Mouse (Mus musculus) midbrain, embryonic 15.5 days (tissue): ENCODE results near the gene Galr2. TPM values are rescaled to one million over a fixed set of nuclear protein-coding genes. Genes with fewer than 3 reads are reported as not detected.
"Not testable (repeated sequence)": the region's sequence is repeated elsewhere in the genome, so short reads cannot be mapped to it uniquely, and the experiment has no call there.

Experiments used
- ATAC-seq: fragments of 200-750 bp; cut with Nextera tagmentation; replicated peaks from 2 replicates; pipeline ENCODE4 v1.8.0; 2017; ENCODE audit warnings: moderate TSS enrichment
- H3K27ac ChIP-seq: fragments of 300-500 bp; sonication (generic); 2 replicates; pipeline ENCODE4 v1.5.1; 2015; ENCODE audit warnings: mild to moderate bottlenecking, inconsistent platforms
- H3K27me3 ChIP-seq: fragments of 300-500 bp; sonication (generic); replicated peaks from 2 replicates; pipeline ENCODE4 v1.6.1; 2015; ENCODE audit warnings: inconsistent platforms
- H3K36me3 ChIP-seq: fragments of 300-500 bp; sonication (generic); replicated peaks from 2 replicates; pipeline ENCODE4 v1.6.1; 2015; ENCODE audit warnings: inconsistent platforms
- H3K4me1 ChIP-seq: fragments of 300-500 bp; sonication (generic); 2 replicates; pipeline ENCODE4 v1.6.1; 2015; ENCODE audit warnings: inconsistent platforms
- H3K4me2 ChIP-seq: fragments of 300-500 bp; sonication (generic); 2 replicates; pipeline ENCODE4 v1.6.1; 2015; ENCODE audit warnings: inconsistent platforms, mild to moderate bottlenecking, moderate library complexity
- H3K4me3 ChIP-seq: fragments of 300-500 bp; sonication (generic); 2 replicates; pipeline ENCODE4 v1.5.1; 2015; ENCODE audit warnings: mild to moderate bottlenecking, inconsistent platforms
- H3K9ac ChIP-seq: fragments of 300-500 bp; sonication (generic); 2 replicates; pipeline ENCODE4 v1.6.1; 2015; ENCODE audit warnings: mild to moderate bottlenecking, inconsistent platforms
- H3K9me3 ChIP-seq: fragments of 300-500 bp; sonication (generic); 2 replicates; pipeline ENCODE4 v1.6.1; 2016; ENCODE audit warnings: inconsistent platforms
- WGBS: fragments of 180-500 bp; shearing (Covaris S2); methylation state at CpG from one replicate; pipeline ENCODE4 v1.1.7; 2015; ENCODE audit warnings: mixed read lengths; 5-methylcytosine and 5-hydroxymethylcytosine counted together
- polyA plus RNA-seq: library from polyadenylated mRNA; unstranded; fragments of >200 nt; fragmentation: Nextera tagmentation; extraction: Ambion mirVana; gene quantifications from 2 replicates; pipeline ENCODE4 v1.2.1, GENCODE M21; 2015

Gene Galr2
- polyA plus RNA-seq, 1 experiment from 2014 or later: 0.45 TPM

DNA sequence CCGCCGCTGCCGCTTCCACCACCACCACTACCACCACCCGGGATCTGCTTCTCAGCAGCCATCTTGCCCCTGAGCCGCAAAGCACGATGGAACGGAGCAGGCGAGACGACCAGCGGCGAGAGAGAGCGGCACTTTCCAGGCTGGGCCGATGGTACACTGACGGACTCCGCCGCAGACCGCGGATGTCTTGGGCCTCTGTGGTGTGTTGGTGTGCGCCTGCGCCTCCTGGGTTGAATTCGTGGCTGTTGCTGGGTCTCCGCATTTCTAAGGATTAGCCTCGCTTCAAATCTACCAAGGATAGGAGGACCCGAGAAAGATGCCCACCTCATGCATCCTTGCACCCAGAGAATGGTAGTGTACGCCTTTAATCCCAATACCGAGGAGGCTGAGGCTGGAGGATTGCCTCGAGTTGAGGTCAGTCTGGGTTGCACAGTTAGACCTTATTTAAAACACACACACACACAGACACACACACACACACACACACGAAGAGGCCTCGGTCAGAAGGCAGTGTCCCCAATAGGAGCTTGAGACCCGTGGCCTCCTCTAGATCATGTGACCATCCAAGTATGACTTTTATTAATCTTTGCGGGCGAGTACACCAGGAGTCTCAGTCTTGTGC, 6.6 kb upstream of the Galr2 start, which contains the start of gene Srp68:
Gene Srp68 (minus strand): TSS at position 173 of the 622 bp plus-strand sequence.
- H3K27ac ChIP-seq: peak within 1 kb of the TSS; percentile 84
- H3K4me1 ChIP-seq: peaks cover 28% of the 10 kb centered on the region
- 0 out of 2 replicates have a peak, but pooled peaks cover 2% of the 10 kb centered on the region for H3K36me3 ChIP-seq
- H3K4me3 ChIP-seq: peak within 1 kb of the TSS; percentile 85
- peak; percentile 99 for ATAC-seq
- no peaks in the 10 kb centered on the region for H3K27me3 ChIP-seq
- WGBS: 2% methylated on average over 32 of the region's 32 CpGs
- no peaks in the 10 kb centered on the region for H3K9me3 ChIP-seq
- peak within 1 kb of the TSS; percentile 89 for H3K4me2 ChIP-seq
- peak within 1 kb of the TSS; percentile 73 for H3K9ac ChIP-seq

DNA sequence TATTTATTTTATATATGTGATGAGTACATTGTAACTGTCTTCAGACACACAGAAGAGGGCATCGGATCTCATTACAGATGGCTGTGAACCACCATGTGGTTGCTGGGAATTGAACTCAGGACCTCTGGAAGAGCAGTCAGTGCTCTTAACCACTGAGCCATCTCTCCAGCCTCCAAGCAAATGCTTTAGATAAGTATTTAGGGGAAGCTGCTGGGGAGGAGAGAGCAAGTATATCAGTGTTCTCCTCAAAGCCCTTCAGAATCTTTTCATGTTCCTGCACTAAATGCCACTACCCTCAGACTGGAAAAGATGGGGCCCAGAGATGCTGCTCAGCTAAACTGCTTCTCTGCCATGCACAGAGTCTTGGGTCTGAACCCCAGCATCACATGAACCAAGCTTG, 3.6 kb upstream of the Galr2 start:
- not testable (repeated sequence) for H3K4me3 ChIP-seq, H3K4me2 ChIP-seq, H3K9ac ChIP-seq, H3K9me3 ChIP-seq, H3K27ac ChIP-seq, H3K36me3 ChIP-seq, ATAC-seq
- 98% methylated on average over 1 of the region's 1 CpGs for WGBS
- Histone ChIP-seq H3K27me3 (peaks cover 25% of the 10 kb centered on the region), H3K4me1 (peaks cover 32% of the 10 kb centered on the region)

DNA sequence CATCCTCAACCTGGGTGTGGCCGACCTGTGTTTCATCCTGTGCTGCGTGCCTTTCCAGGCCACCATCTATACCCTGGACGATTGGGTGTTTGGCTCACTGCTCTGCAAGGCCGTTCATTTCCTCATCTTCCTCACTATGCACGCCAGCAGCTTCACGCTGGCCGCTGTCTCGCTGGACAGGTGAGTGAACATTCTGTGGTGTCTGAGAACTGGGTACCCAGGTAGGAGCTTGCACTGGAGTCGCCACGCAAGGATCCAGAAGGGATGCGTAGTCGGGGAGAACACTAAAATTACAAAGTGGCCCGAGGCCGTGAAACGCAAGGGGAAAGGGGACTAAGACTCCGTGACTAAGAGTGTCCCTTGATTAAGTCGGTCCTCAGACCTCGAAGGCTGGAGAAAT, 932 bp downstream of the Galr2 start:
- Histone ChIP-seq H3K4me3 (peak overlapping the region; percentile 35), H3K4me2 (peak overlapping the region; percentile 52), H3K36me3 (no peaks in the 10 kb centered on the region), H3K9me3 (no peaks in the 10 kb centered on the region), H3K27me3 (peaks cover 56% of the 10 kb centered on the region), H3K4me1 (peaks cover 22% of the 10 kb centered on the region), H3K27ac (no peak overlapping the region), H3K9ac (peak overlapping the region; percentile 1; the same call in 1 of the 2 replicates)
- no peak for ATAC-seq
- 1% methylated on average over 18 of the region's 18 CpGs for WGBS

DNA sequence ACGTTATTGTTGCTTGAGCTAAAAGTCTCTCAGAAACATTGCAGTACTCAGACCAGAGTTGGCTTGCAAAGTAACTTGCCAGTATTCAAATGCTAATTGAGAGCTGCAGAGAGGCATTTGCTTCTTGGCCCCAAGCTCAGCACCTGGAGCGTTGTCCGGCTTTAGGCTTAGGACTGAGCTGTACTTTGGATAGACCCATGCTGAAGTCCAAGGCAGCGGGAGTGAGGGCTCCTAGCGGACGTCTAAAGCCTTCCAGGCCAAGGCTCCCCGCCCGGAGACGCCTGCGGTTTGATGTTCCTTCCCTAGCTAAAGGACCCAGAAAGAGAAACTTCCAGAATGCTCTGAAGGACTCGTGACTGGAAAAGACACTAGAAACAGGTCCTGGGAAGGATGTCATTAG, 1.4 kb downstream of the Galr2 start:
- 1% methylated on average over 11 of the region's 11 CpGs for WGBS

DNA sequence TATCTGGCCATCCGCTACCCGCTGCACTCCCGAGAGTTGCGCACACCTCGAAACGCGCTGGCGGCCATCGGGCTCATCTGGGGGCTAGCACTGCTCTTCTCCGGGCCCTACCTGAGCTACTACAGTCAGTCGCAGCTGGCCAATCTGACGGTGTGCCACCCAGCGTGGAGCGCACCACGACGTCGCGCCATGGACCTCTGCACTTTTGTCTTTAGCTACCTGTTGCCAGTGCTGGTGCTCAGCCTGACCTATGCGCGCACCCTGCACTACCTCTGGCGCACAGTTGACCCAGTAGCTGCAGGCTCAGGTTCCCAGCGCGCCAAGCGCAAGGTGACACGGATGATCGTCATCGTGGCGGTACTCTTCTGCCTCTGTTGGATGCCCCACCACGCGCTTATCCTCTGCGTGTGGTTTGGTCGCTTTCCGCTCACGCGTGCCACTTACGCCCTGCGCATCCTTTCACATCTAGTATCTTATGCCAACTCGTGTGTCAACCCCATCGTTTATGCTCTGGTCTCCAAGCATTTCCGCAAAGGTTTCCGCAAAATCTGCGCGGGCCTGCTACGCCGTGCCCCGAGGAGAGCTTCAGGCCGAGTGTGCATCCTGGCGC, 2.3 kb downstream of the Galr2 start:
- Histone ChIP-seq H3K36me3 (peaks cover 7% of the 10 kb centered on the region), H3K9me3 (no peaks in the 10 kb centered on the region), H3K4me1 (peaks cover 22% of the 10 kb centered on the region), H3K27ac (no peak overlapping the region), H3K9ac (no peak overlapping the region), H3K4me2 (0 out of 2 replicates have a peak overlapping the region, but pooled peaks have one; percentile 9), H3K4me3 (no peak overlapping the region), H3K27me3 (peaks cover 56% of the 10 kb centered on the region)
- ATAC-seq: peak; percentile 38; the same call in 1 of the 2 replicates
- WGBS: 15% methylated on average over 48 of the region's 48 CpGs

More for the DNA sequence above, 1.4 kb downstream of the Galr2 start:
- H3K4me1 ChIP-seq: peaks cover 22% of the 10 kb centered on the region
- no peak for ATAC-seq
- no peak overlapping the region for H3K4me2 ChIP-seq
- no peaks in the 10 kb centered on the region for H3K36me3 ChIP-seq
- H3K9ac ChIP-seq: no peak overlapping the region
- H3K9me3 ChIP-seq: no peaks in the 10 kb centered on the region
- H3K27me3 ChIP-seq: peaks cover 56% of the 10 kb centered on the region
- no peak overlapping the region for H3K27ac ChIP-seq
- H3K4me3 ChIP-seq: no peak overlapping the region

DNA sequence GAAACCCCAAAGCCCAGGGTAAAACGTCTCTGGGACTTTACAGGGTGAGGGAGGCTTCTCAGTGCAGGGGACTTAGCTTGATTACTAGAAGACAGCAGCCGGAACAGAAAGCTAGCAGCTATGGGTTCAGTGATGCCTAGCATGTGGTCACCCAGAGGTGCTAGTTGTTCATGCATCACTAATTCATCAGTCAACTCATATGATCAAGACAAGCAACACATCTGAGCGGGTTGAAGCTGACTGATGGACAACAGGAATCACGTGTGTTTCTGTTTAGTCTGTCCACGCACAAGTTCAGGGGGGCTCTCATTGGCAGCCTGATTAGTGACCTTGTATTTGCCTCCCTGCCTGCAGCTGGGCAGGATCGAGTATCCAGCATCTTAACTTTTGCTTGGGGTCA, 3.2 kb downstream of the Galr2 start:
- H3K9ac ChIP-seq: no peak overlapping the region
- no peak for ATAC-seq
- 66% methylated on average over 6 of the region's 6 CpGs for WGBS
- H3K36me3 ChIP-seq: peaks cover 16% of the 10 kb centered on the region
- H3K4me2 ChIP-seq: no peak overlapping the region
- peaks cover 56% of the 10 kb centered on the region for H3K27me3 ChIP-seq
- peaks cover 22% of the 10 kb centered on the region for H3K4me1 ChIP-seq
- H3K4me3 ChIP-seq: no peak overlapping the region
- no peak overlapping the region for H3K27ac ChIP-seq
- no peaks in the 10 kb centered on the region for H3K9me3 ChIP-seq

DNA sequence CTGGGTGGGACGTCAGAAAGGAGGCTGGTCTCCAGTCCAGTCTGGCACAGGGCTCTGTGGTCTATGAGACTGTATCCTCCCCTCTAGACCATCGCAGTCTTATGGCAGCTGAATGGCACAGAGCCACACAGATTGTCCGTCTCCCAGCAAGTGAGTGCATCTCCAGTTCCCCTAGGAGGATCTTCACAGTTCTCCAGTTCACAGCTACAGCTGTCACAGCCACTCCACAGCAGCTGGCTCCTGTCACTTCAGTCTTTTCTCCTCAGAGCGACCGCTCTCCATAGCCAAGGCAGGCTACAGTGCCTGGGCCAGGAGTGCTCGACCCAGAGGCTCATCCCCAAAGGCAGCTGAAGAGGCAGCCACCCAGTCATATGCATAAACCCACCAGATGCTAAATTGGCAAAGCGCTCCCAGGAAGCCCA, 5.0 kb downstream of the Galr2 start:
- 68% methylated on average over 7 of the region's 7 CpGs for WGBS
- Histone ChIP-seq H3K4me1 (peaks cover 22% of the 10 kb centered on the region), H3K27me3 (peaks cover 44% of the 10 kb centered on the region), H3K9me3 (no peaks in the 10 kb centered on the region), H3K4me3 (no peak overlapping the region), H3K36me3 (peaks cover 26% of the 10 kb centered on the region), H3K4me2 (no peak overlapping the region), H3K27ac (no peak overlapping the region), H3K9ac (no peak overlapping the region)
- ATAC-seq: peak; percentile 35; the same call in 1 of the 2 replicates

DNA sequence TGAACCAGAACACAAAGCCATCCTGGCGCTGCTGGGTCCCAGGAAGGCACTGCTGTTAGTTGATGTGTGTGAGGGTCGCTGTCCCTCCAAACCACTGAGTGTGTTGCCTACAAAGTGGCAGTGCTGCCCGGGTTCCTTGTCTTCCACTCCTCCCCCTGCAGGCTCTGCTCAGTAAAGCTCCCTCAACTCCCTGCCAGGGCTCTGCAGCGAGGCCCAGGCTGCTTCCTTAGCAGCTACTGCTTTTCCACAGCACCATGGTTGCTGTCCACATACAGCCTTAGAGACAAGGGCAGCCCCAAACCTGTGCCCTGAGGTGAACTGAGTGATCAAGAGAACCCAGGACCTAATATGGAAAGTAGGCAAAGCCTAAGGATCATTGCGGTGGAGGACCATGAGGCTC, 6.6 kb downstream of the Galr2 start:
- no peaks in the 10 kb centered on the region for H3K9me3 ChIP-seq
- H3K4me2 ChIP-seq: no peak overlapping the region
- peaks cover 35% of the 10 kb centered on the region for H3K36me3 ChIP-seq
- peaks cover 29% of the 10 kb centered on the region for H3K27me3 ChIP-seq
- ATAC-seq: no peak
- no peak overlapping the region for H3K27ac ChIP-seq
- peaks cover 9% of the 10 kb centered on the region; the same call in 1 of the 2 replicates for H3K4me1 ChIP-seq
- no peak overlapping the region for H3K4me3 ChIP-seq
- WGBS: 70% methylated on average over 5 of the region's 5 CpGs
- no peak overlapping the region for H3K9ac ChIP-seq

DNA sequence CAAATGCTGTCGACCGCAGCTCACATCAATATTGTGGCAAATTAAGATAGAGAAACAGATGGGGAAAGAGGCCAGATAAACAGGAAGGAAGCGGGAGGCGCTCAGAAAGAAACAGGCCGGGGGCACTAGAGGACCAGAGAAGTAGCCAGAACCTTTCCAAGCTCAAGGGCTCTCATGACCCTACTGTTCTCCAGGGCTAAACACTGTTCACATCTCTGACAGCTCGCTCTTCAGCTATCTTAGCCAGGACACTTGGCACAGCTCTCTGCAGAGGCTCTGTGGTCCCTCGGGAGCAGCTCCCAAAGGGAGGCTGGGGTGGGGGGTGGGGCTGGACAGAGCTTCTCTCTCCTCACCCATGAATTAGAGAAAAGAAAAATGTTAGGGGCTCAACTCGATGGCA, 9.8 kb downstream of the Galr2 start:
- no peak for ATAC-seq
- H3K4me1 ChIP-seq: no peaks in the 10 kb centered on the region
- no peaks in the 10 kb centered on the region for H3K9me3 ChIP-seq
- no peak overlapping the region for H3K27ac ChIP-seq
- H3K4me2 ChIP-seq: no peak overlapping the region
- H3K4me3 ChIP-seq: no peak overlapping the region
- no peaks in the 10 kb centered on the region for H3K27me3 ChIP-seq
- peaks cover 52% of the 10 kb centered on the region for H3K36me3 ChIP-seq
- 83% methylated on average over 8 of the region's 8 CpGs for WGBS
- no peak overlapping the region for H3K9ac ChIP-seq

DNA sequence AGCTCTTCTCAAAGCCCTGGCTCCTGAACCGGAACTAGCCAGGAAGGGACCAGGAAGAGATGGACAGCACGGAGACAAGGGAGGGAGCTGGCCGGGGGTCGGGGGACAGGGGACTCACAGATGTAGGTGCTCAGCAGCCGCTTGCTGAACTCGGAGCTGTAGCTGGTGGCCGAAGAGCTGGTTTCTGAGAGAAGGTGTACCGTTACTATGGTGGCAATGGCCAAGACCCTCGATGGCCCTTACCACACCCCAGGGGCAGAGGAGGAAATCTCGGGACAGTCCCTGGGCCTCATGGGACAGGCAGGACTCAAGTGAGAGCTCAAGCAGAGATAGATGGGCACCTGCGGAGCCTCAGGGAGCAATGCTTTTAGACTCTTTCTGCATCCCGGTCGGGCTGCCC, 11.7 kb downstream of the Galr2 start:
- H3K9me3 ChIP-seq: no peaks in the 10 kb centered on the region
- no peak overlapping the region for H3K4me3 ChIP-seq
- no peak overlapping the region for H3K4me2 ChIP-seq
- no peaks in the 10 kb centered on the region for H3K4me1 ChIP-seq
- no peak overlapping the region for H3K9ac ChIP-seq
- H3K27ac ChIP-seq: no peak overlapping the region
- H3K27me3 ChIP-seq: no peaks in the 10 kb centered on the region
- WGBS: 93% methylated on average over 13 of the region's 13 CpGs
- ATAC-seq: no peak
- peaks cover 64% of the 10 kb centered on the region for H3K36me3 ChIP-seq

DNA sequence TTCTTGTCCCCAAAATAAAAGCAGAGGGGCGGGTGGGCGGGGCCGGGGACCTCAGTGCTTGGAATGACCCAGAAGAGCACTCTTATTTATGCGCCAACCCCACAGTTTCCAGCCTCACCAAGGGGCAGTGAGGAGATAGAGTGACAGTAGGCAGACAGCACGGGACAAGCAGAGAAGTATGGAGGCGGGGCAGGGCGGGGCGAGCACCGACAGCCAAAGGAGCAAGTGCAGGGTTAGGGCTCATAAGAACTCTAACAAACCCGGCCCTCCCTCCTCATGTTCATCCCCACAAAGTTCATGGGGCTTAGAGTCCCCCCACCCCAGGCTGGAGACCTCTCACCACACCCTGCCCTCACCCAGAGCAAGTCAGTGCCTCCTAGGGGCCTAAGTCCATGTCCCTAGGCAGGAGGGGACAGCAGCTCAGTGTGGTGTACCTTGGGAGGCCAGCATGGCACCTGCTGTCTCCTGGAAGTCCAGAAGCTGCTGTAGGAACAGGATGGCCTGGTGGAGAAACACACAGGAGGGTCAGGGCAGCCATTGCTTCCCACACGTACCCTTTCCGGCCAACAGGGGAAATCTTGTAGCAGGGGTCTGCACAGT, 12.9 kb downstream of the Galr2 start:
- no peak overlapping the region for H3K27ac ChIP-seq
- no peak overlapping the region for H3K9ac ChIP-seq
- H3K9me3 ChIP-seq: no peaks in the 10 kb centered on the region
- no peaks in the 10 kb centered on the region for H3K27me3 ChIP-seq
- WGBS: 85% methylated on average over 12 of the region's 12 CpGs
- H3K4me3 ChIP-seq: no peak overlapping the region
- no peak for ATAC-seq
- no peaks in the 10 kb centered on the region for H3K4me1 ChIP-seq
- no peak overlapping the region for H3K4me2 ChIP-seq
- H3K36me3 ChIP-seq: peaks cover 60% of the 10 kb centered on the region

DNA sequence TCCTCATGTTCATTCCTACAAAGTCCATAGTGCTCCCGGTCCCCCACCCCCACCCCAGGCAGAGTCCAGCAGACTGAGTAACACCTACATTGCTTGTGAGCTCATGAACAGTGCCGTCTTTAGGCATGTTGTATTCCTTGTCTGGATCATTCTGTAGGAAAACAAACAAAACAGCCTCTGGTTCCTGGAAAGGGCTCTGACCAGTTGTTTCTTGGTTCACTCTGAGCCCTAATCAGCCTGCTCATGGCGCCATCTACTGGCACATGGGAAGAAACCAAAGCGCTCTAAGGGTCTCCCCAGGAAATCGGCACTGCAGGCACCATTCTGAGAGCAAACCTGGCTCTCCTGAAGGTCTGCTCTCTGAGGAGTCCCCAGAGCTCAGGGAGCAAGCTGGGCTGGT, 13.6 kb downstream of the Galr2 start:
- ATAC-seq: no peak
- no peaks in the 10 kb centered on the region for H3K4me1 ChIP-seq
- 33% methylated on average over 5 of the region's 5 CpGs for WGBS

More for the DNA sequence above, 13.6 kb downstream of the Galr2 start:
- Histone ChIP-seq H3K4me2 (no peak overlapping the region), H3K36me3 (peaks cover 57% of the 10 kb centered on the region; the same call in 1 of the 2 replicates), H3K27ac (no peak overlapping the region), H3K9me3 (no peaks in the 10 kb centered on the region), H3K9ac (no peak overlapping the region), H3K27me3 (no peaks in the 10 kb centered on the region), H3K4me3 (no peak overlapping the region)
